Mouse (Mus musculus): ENCODE results near the gene Havcr1. TPM values are rescaled to one million over a fixed set of nuclear protein-coding genes. Genes with fewer than 3 reads are reported as not detected.

The Havcr1 gene
- not detected in 2 replicates for polyA plus RNA-seq (2021; fragmentation: Nextera tagmentation)
- long read RNA-seq, experiment 1: 0 reads
- long read RNA-seq, experiment 2: 0 reads

DNA sequence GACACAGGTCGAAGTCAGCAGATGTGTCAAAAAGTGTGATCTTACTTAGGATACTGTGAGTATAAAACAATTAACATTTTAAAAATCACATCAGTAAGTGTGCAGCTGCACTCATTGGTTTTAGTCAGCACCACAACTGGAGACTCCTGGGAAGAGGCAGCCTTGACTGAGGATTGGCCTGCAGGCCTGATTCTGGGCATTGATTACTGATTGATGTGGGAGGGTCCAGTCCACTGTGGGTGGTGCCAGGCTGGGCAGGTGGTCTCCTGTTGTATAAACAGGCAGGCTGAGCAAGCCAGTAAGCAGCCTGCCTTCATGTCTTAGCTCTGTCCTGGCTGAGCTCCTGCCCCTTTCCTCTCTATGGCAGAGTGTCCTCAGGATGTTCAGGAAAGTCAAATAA is at the start of gene Havcr1:
TSS of gene Havcr1 (plus strand) at position 5 of the 400 bp plus-strand sequence.

DNA sequence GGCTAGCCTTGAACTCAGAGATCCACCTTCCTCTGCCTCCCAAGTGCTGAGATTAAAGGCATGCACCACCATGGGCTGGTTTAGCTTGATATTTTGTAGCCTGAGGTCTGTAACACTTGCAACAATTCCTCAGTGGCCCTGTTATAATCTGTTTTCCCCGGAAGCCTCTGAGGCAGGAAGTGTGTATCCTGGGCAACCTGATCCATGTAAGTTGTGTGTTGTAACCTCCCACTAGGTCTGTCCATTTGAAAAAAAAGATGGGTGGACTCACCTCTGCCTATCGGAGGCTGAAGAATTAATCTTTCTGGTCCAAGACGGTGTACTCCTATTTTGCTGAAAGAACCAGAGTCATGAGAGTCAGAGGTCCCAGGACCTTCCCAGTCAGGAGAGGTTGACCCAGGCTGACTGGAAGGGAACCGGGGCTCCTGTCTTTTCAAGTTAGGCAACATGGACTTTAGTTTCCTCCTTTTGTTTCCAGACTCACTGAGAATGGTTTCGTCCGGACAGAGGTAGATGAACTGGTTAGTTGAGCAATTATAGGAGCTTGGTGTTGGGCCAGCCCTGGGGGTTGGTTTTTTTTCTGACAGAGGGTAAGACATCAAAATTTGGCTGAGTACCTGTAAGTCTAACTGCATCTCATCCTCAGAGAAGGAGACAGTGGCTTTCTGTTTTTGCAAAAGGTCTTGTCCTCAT is 28.1 kb upstream of the Havcr1 start, which contains the start of gene Timd2:
TSS of gene Timd2 (minus strand) at position 398 of the 693 bp plus-strand sequence.

DNA sequence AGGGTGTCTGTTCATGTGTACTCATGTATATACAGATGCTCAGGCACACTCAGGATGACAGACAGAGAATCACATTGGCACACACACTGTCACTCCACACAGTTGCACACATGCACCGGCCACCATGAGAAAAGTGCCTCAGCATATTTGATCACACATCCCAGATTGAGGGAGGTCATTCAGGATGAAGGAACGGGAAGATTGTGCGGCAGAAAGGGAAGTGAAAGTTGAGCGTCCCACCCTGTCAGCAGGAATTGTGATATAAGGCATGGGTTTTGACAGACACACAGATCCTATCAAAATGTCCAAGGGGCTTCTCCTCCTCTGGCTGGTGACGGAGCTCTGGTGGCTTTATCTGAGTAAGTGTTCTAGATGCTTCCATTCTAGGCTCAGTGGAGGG is 75.6 kb downstream of the Havcr1 start, which contains the start of gene Timd4:
TSS of gene Timd4 (plus strand) at position 290 of the 400 bp plus-strand sequence.

Other genes starting within 250 kb of the Havcr1 start
- gene Gm12169, start 210.9 kb upstream of the Havcr1 start, polyA plus RNA-seq (2021; fragmentation: Nextera tagmentation): not detected in 2 replicates
- 0.06 TPM in 1 of 2 replicates, not detected in the other for gene BC053393, start 163.5 kb upstream of the Havcr1 start, polyA plus RNA-seq (2021; fragmentation: Nextera tagmentation)
- gene Dppa1, start 105.8 kb upstream of the Havcr1 start, polyA plus RNA-seq (2021; fragmentation: Nextera tagmentation): not detected in 2 replicates
- gene Timd2, start 28.0 kb upstream of the Havcr1 start, polyA plus RNA-seq (2021; fragmentation: Nextera tagmentation): not detected in 2 replicates
- not detected in 2 replicates for gene Timd4, start 75.7 kb downstream of the Havcr1 start, polyA plus RNA-seq (2021; fragmentation: Nextera tagmentation)